Mouse (Mus musculus) c-Kit-positive CD71-negative TER-119-negative erythroid progenitor cells, embryonic 14.5 days (primary cell): ENCODE measurements around the gene Zfp386.

ENCODE experiments used
- DNase-seq: peaks from one replicate; pipeline ENCODE4 v3.0.0-alpha.2; 2013; ENCODE audit warnings: low read depth

The Zfp386 gene

DNA sequence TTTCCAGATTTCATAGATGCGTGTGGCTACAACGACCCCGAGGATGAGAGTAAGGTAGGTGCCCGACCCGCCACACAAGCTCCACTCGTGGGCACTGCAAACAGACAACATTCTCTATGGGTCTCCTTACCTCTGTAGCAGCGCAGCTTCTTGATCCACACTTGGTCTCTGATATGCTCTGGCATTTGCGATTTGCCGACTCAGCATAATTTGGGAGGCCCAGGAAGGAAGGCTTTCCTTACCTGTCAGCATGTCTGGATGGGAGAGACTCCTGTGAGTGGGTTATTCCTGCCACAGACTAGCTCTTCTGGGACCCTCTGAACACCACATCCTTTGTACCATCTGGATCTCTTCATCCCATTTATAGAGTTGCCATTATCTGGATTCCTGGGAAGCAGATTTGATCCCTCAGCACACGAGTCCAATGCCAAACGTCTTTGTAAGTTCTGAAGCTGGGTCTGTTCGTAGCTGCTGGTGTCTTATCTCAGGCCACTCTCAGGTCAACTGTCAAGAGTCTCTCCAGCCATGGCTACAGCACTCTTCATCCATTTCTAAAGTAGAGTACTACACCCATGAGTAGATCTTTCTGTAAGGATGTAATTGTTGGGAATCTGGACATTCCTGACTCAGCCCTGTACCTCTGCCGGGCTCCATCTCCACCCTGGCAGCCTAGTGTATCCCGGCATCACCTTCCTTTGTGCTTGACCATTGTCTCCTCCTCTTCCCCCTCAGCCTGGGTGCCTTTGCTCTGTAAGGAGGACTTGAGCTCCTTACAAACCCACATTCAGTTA is 47.4 kb downstream of the Zfp386 start:
- no peak for DNase-seq

DNA sequence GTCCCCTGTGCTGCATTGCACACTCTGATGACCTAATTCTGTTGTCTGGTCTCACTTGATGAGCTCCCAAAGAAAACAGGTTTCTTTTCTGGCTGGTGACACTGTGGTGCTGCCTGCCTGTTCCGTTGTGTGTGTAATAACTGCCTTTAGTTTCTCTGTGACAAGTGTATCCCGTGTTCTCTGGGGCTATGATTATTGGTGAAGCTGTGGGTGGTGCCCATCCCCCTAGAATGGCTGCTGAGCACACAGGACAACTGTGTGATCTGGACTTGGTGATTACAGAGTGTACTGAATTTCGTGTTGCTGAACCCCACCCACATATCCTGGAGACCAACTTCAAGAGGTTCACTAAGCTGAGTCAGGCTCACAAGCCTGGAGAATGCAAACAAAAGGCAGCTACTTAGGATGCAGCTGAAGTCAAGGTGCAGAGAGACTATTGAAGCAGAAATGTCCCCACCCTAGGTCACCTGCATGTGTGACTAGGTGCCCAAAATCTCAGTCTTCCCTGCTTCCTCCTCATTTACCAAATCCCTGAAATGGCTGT is 48.9 kb downstream of the Zfp386 start:
- DNase-seq: no peak

DNA sequence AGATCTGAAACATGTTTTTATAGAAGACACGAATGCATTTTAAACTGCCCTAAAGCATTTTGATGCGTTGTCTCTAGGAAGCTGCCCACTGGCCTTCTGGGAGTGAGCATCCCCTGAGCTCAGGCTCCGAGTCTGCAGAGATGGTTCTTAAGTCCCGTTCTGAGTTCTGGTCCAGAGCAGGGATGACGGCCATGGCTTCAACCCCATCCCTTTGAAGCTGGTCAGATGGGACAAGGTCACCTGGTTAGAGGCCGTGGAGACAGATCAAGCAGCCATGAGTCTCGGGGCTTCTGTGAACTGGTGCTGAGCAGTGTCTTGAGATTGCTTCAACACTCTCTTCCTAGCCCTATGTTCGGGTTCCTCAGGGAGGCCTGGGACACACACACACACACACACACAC is 49.6 kb downstream of the Zfp386 start:
- no peak for DNase-seq

DNA sequence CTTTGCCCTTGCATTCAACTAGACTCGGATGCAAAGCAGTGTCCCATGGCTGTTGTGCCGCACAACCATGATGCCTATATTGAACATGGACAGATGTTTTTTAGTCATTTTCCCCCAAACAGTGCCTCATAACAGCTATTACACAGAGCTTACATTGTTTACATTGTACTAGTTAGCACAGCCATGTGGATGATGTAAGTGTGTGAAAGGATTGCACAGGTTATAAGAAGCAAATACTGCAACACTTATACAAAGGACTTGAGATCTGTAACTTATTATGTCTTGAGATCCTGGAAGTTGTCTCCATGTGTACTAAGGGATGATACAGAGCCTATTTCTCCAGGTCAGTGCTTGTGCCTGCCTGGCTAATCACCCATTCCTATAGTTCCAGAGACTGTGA is 54.4 kb downstream of the Zfp386 start:
- no peak for DNase-seq

DNA sequence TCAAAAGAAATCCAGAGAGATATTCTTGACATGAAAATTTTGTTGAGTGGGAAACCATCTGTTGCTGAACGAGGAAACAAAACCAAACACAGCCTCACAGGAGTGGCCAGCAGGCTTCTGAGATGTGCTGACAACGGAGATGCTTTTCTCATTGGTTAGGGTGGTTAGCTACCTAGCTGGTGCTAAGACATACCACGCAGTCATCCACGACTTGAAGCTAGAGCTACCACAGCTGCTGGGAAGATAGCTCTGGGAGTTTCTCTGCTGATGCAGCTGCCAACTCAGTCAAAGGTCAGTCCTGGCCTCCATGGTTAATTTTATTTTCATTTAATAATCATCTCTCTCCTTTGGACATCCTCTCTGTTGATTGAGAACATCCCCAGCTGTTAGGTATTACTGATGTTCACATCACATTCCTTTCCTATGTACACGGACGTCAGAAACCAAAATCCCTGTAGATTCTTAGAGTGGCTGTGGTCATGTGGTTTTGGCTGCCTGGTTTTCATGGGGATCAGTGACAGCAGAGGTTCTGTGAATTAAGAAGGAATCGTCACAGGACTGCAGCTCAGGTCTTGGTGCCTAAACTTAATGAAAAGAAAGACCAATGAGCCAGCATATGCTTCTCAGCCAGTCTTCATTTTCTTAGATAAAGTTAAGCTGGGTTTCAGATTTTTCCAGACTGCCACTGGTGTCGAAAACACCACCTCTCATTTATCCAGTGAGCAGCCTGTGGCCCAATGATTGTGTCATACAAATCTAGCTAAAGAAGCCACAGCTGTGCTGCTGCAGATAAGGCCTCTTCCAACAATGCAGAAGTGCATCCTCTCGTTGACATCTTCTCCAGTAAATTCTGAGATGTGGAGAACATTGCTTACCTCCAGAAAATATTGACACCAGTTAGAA is 62.2 kb downstream of the Zfp386 start:
- no peak for DNase-seq

DNA sequence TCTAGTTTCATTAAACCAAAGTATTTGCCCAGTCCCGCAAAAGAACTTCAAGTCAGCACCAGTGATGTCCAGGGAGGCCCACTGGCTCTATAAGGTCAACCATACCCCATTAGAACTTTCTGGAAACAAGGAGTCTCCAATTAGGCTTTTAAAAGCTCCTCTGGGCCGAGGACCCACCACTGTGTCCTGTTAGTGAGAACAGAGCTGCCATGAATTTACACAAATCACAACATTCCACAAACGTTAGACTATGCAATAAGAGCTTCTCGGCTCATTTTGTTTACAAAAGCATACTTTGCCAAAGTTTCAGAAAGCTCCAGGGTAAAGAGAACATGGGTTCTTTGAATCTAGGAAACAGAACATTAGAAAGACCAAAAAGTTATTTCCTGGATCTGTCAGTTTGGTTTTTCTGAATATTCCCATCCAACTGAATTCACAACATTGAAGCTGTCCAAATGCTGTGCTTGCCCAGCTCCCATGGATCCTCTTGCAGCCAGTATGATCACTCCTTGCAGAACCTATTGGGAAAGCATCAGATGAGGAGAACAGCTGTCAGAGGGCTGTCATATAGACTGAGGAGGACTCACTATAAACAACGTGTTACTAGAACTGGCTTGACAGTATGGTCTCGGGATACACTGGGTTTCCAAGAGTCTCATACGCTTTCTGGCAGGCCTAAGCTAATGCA is 63.6 kb downstream of the Zfp386 start:
- no peak for DNase-seq
